Mouse (Mus musculus): Measurements from ENCODE around the gene Sec14l5. TPM values are rescaled to one million over a fixed set of nuclear protein-coding genes. Genes with fewer than 3 reads are reported as not detected.
A peak's percentile ranks its signal among the peaks of the same experiment; 100 is the strongest.

Sec14l5 gene
- 10 to 100 TPM in 1 of 2 experiments, 1 to 10 TPM in 1; 7.4 to 11.3 TPM for total RNA-seq (2021)
- long read RNA-seq, experiment 1, partial matches to known transcripts: 0 of 3 reads
- long read RNA-seq, experiment 1, other reads (novel, unspliced or antisense): 3 of 3 reads
- long read RNA-seq, experiment 2, full-length matches to known transcripts: 2 of 17 reads
- long read RNA-seq, experiment 2, partial matches to known transcripts: 6 of 17 reads
- long read RNA-seq, experiment 2, other reads (novel, unspliced or antisense): 9 of 17 reads

GRCm38 (mm10) chr16:5147037-5147385 lies at the start of gene Sec14l5:
Sec14l5 (plus strand) TSS chr16:5147109.
- DNase-seq: no peak
- intact Hi-C loops (cut with DNase I; ENCODE audit: low total_unique reads): loop anchor here (5.0 to 10.0 kb wide), 2 partner anchors 50 to 92 kb away; partner anchors contain the start of gene Ubn1

DNA sequence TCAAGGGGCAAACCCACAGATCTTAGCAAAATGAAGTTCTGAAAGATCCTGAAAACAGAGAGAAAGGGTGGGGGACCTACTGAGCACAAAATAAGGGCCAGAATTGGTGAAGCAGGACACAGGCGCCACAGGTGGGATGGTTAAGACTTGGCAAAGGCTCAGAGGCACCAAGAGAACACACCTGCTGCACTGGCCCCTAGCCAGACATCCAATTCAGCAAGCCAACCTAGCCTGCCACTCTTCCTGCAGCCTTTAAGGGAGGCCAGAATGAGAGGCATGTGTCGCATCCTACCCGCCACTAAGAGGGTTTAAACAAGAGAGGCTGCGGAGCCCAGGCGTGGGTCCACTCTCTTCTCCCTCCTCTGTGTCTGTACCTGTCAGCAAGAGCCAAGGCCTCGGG lies 45.9 kb upstream of the Sec14l5 start:
- DNase-seq: no peak
- intact Hi-C loops (cut with DNase I; ENCODE audit: low total_unique reads): no loop called here

GRCm38 (mm10) chr16:5109877-5110276 lies 37.0 kb upstream of the Sec14l5 start:
- DNase-seq: no peak
- intact Hi-C loops (cut with DNase I; ENCODE audit: low total_unique reads): no loop called here

DNA sequence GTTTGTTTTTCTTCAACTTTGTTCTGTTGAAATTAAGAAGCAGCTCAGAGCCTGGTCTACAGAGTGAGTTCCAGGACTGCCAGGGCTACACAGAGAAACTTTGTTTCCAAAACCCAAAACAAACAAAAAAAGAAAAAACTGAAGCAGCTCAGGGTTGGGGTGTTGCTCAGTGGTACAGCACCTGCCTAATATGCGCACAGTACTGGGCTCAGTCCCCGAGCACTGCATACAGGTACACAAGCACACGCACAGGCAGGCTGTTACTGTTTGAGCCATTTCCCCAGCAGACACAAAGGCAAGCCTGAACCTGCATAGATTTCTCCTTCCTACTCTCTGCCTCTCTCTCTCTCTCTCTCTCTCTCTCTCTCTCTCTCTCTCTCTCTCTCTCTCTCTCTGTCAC lies 35.9 kb upstream of the Sec14l5 start:
- no peak for DNase-seq
- intact Hi-C loops (cut with DNase I; ENCODE audit: low total_unique reads): no loop called here

DNA sequence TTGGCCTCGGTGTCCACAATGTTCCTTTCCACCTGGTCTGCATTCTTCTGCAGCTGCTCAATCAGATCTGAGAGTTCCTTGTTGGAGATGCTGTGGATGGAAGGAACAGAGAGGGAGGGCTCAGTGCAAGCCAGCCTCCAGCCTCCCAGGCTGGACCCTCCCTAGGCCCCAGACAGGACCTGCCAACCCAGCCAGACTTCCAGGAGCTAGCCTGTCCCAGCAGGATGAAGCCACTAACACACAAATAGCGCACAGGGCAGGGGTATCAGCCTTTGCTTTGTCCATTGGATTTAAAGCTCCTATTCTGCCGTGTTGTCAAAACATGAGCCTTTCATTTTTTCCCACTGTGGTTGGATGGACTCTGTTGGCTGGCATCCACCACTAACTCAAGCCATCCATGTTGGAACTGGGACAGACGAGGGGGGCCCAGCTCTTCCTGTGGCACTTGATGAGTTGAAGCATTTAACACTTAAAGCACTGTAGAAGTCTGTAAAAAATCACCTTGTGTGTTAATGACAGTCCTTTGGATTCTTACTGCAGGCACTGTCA lies 33.8 kb upstream of the Sec14l5 start:
- DNase-seq: no peak

DNA sequence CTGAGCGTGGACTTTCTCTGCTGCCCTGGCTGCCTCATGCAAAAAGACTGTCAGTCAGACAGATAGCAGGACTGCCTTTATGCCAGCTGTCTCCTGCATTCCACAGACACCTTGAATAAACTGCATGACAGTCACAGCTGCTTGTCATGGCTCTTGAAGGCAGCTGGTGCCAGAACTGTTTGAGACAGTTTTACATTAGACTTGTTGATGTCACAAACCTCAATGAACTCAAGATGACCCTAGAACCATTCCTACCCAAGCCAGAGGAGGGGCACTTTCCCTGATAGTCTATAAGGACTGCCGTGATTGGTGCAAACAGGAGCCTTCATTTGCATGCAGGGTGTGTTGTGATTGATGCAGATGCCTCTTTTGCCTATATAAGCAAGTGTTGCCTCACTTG lies 33.3 kb upstream of the Sec14l5 start:
- no peak for DNase-seq
- intact Hi-C loops (cut with DNase I; ENCODE audit: low total_unique reads): no loop called here

More for the DNA sequence above, 33.8 kb upstream of the Sec14l5 start:
- intact Hi-C loops (cut with DNase I; ENCODE audit: low total_unique reads): no loop called here

GRCm38 (mm10) chr16:5119385-5119784 lies 27.5 kb upstream of the Sec14l5 start:
- DNase-seq: no peak
- intact Hi-C loops (cut with DNase I; ENCODE audit: low total_unique reads): no loop called here

GRCm38 (mm10) chr16:5119845-5120244 lies 27.1 kb upstream of the Sec14l5 start:
- intact Hi-C loops (cut with DNase I; ENCODE audit: low total_unique reads): no loop called here

GRCm38 (mm10) chr16:5123476-5123875 lies 23.4 kb upstream of the Sec14l5 start:
- intact Hi-C loops (cut with DNase I; ENCODE audit: low total_unique reads): no loop called here
- no peak for DNase-seq

More at GRCm38 (mm10) chr16:5119845-5120244, 27.1 kb upstream of the Sec14l5 start:
- no peak for DNase-seq

DNA sequence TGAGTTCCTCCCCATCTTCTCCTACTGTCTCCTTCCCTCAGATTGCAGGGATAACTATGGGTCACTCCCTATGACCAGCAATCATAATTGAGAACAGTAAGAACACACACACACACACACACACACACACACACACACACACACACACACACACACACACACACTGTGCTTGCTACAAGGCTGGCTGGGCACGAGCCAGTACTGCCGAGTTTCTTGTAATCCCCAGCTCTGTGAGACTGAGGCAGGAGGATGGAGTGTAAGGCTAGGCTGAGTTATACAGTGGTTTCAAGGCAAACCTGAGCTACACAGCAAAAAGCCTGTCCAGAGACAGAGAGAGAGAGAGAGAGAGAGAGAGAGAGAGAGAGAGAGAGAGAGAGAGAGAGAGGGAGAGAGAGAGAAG lies 16.7 kb upstream of the Sec14l5 start:
- intact Hi-C loops (cut with DNase I; ENCODE audit: low total_unique reads): no loop called here
- DNase-seq: no peak

DNA sequence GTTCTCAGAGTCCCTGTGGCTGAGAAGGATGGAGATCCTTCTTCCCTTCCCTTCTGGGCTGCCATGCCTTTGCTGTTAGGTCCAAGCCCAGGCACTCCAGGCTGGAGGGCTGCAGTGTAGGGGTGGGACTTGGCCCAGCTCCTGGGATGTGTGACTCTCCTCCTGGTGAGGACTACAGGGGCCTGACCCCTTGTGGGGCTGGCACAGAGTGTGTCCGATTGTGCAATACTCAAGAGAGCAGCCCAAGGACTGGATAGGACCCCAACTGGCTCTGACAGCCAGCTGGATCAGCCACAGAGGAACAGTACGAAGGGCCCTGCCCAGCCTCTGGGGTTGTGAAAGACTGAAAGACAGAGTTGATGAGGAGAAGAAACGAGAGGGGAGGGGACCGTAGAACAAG lies 16.1 kb upstream of the Sec14l5 start:
- peak; percentile 74 for DNase-seq
- intact Hi-C loops (cut with DNase I; ENCODE audit: low total_unique reads): no loop called here

DNA sequence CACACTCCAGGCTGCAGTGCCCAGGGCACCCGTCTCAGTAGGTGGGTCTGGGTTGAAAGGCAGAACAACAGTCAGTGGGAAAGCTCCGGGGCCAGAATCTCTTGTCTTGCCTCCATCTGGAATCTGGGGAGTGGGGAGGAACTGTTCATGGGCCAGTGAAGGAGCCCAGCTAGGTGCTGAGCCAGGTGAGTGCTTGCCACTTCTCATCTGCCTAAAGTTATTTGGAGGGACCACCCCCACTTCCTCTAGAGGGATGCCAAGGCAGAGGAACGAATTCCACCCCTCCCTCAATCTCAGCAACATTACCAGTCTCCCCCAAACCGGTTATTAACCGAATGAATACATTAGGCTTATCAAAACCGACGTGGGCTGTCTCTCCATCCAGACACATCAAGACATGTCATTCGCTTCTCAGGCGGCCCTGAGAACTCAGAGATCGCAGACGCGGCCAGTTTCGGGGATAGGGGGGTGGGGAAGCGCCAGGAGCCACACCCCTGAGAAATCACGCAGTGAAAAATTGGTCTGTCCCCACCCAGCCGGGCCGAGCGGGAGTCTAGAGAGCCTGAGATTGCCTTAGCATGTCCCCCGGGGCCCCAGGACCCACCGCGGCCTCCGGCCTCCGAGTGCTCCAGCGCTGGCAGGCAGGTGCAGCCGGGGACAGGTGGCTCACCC lies 15.5 kb upstream of the Sec14l5 start:
- DNase-seq: no peak
- intact Hi-C loops (cut with DNase I; ENCODE audit: low total_unique reads): no loop called here

DNA sequence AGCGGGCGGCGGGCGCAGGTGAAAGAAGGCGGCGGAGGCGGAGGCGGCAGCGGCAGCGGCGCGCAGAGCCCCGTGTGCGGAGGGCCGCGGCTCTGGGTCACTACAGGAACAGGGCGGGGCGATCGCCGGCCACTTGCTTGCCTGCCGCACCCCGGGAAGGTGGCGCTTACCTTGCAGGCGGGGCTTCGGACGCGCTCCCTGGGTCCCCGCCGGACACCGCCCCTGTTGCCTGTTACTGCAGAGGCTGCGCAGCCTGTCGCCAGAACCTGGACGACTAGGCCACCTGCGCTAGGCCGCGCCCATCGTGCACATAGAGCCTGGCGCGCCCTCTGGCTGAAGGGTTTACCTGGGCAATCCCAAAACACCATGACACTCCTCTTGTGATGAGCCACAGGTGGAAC lies 14.5 kb upstream of the Sec14l5 start, which contains the start of gene Ppl:
Ppl (minus strand) TSS at position 21 of the 401 bp plus-strand sequence.
- DNase-seq: peak; percentile 23
- intact Hi-C loops (cut with DNase I; ENCODE audit: low total_unique reads): no loop called here

- intact Hi-C loops (cut with DNase I; ENCODE audit: low total_unique reads): no loop called here
- DNase-seq: peak; percentile 43
Measured at GRCm38 (mm10) chr16:5134623-5135330, 12.1 kb upstream of the Sec14l5 start.

DNA sequence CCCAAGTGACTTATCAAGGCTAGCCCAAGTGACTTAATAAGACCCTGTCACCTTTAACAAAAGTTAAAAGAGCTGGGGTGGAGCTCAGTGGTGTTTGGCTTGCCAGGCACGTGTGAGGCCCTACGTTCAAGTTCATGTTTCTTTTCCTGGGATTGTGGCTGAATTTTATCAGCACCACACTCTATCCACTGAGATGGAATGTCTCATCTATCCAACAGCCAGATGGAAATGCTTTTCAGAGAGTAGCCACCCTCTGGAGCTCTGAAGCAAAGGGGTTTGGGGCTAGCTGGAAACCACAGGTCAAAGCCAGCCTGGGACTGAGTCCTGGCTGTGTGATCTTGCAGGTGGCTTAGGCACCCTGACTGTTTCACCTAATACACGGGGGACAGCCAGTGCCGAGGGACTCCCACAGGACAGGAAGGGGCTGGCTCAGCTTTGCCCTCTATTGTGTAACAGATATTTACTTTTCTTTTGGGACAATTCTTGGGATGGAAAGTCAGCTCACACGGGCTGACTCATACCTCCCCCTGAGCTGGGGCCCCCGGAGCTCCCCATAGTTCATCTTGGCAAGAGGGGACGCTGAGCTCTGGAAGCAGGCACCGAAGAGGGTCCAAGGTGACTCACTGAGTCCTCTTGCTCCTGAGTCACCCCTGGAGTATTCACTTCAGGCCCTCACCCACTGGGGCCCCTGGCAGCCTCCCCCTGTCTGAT lies 11.2 kb upstream of the Sec14l5 start:
- intact Hi-C loops (cut with DNase I; ENCODE audit: low total_unique reads): no loop called here
- DNase-seq: no peak

GRCm38 (mm10) chr16:5136505-5136904 lies 10.4 kb upstream of the Sec14l5 start:
- DNase-seq: peak; percentile 42
- intact Hi-C loops (cut with DNase I; ENCODE audit: low total_unique reads): no loop called here

DNA sequence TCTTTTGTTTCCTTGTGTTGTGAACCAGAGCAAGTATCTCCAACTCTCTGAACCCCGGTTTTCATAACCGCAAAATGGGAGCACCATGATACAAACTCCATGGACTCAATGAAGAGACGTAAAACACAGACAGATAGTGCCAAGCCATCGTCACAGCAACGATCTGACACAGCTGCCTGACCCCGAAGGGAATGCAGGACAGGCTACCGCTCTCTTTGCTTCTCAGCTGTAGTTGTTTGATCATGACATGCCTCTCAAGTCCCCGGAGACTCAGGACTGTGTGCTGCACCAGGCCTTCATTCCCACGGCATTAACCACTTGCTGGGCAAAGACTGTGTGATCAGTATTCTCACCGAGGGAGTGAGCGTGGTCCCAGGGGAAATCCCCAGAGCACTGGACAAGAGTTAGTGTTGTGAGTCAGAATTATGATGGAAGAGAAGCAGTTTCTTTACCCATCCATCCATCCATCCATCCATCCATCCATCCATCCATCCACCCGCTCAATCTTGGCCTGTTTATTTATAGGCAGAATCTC lies 9.8 kb upstream of the Sec14l5 start:
- no peak for DNase-seq
- intact Hi-C loops (cut with DNase I; ENCODE audit: low total_unique reads): no loop called here

GRCm38 (mm10) chr16:5139741-5140140 lies 7.2 kb upstream of the Sec14l5 start:
- intact Hi-C loops (cut with DNase I; ENCODE audit: low total_unique reads): loop anchor here (5.0 to 10.0 kb wide), 2 partner anchors 85 to 157 kb away; partner anchors contain the start of gene Ubn1
- peak; percentile 86 for DNase-seq

DNA sequence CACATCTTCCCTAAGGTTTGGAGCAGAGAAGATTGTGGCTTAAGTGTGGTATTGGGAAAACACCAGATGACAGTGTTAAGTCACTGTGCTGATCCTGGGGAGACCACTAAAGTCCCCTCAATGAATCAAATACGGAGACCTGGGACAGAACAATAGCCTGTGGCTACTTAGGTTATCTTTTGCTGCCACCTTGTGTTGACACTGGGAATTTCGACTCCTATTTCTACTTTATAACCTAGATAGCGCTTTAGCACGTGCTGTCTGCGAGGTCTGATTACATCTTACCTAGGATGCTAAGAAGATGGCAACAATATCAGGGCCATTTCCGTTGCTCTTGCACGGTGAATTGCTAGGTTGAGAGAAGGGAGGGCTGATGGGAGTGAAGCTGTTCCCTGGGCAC lies 1.3 kb upstream of the Sec14l5 start:
- intact Hi-C loops (cut with DNase I; ENCODE audit: low total_unique reads): loop anchor here (5.0 to 10.0 kb wide), 2 partner anchors 52 to 91 kb away; partner anchors contain the start of gene Ubn1
- DNase-seq: no peak

All from gastrocnemius, postnatal 14 days (tissue).